Mouse (Mus musculus): Measurements from ENCODE around the gene Bnc2. TPM values are rescaled to one million over a fixed set of nuclear protein-coding genes. Genes with fewer than 3 reads are reported as not detected.

Gene Bnc2
- polyA plus RNA-seq, 1 experiment: not detected

- Histone ChIP-seq H3K4me1 (ENCODE audit: control insufficient read depth, insufficient read depth, low read length) (no peaks in the 10 kb centered on the region), H3K27ac (ENCODE audit: control insufficient read depth, insufficient read depth, low read depth, low read length, poor library complexity) (no peak overlapping the region), H3K4me3 (replicated peaks; ENCODE audit: control insufficient read depth, low read depth, low read length) (no peak overlapping the region)
- TF ChIP-seq POLR2A (IDR thresholded peaks at IDR 0.05; ENCODE audit: borderline replicate concordance, control insufficient read depth, low read depth, low read length): no peak
- no peak for TF ChIP-seq CTCF (IDR thresholded peaks at IDR 0.05; ENCODE audit: control insufficient read depth, insufficient read depth, low read length)
- WGBS: 5% methylated on average over 2 of the region's 2 CpGs
These were observed 202.4 kb downstream of the Bnc2 start for GRCm38 (mm10) chr4:84472643-84473042.

- no peak overlapping the region for H3K4me3 ChIP-seq (replicated peaks; ENCODE audit: control insufficient read depth, low read depth, low read length)
- 80% methylated on average over 6 of the region's 6 CpGs for WGBS
- no peak for TF ChIP-seq CTCF (IDR thresholded peaks at IDR 0.05; ENCODE audit: control insufficient read depth, insufficient read depth, low read length)
- no peak for TF ChIP-seq POLR2A (IDR thresholded peaks at IDR 0.05; ENCODE audit: borderline replicate concordance, control insufficient read depth, low read depth, low read length)
- H3K27ac ChIP-seq (ENCODE audit: control insufficient read depth, insufficient read depth, low read depth, low read length, poor library complexity): no peak overlapping the region
- H3K4me1 ChIP-seq (ENCODE audit: control insufficient read depth, insufficient read depth, low read length): no peaks in the 10 kb centered on the region
These were observed 204.8 kb downstream of the Bnc2 start for GRCm38 (mm10) chr4:84470106-84470885.

- no peaks in the 10 kb centered on the region for H3K4me1 ChIP-seq (ENCODE audit: control insufficient read depth, insufficient read depth, low read length)
- no peak overlapping the region for H3K4me3 ChIP-seq (replicated peaks; ENCODE audit: control insufficient read depth, low read depth, low read length)
- WGBS: 78% methylated on average over 4 of the region's 4 CpGs
- no peak overlapping the region for H3K27ac ChIP-seq (ENCODE audit: control insufficient read depth, insufficient read depth, low read depth, low read length, poor library complexity)
- TF ChIP-seq CTCF (IDR thresholded peaks at IDR 0.05; ENCODE audit: control insufficient read depth, insufficient read depth, low read length) (no peak), POLR2A (IDR thresholded peaks at IDR 0.05; ENCODE audit: borderline replicate concordance, control insufficient read depth, low read depth, low read length) (no peak)
These were observed 205.7 kb downstream of the Bnc2 start for GRCm38 (mm10) chr4:84469400-84469799.

- Histone ChIP-seq H3K4me1 (ENCODE audit: control insufficient read depth, insufficient read depth, low read length) (no peaks in the 10 kb centered on the region), H3K4me3 (replicated peaks; ENCODE audit: control insufficient read depth, low read depth, low read length) (no peak overlapping the region), H3K27ac (ENCODE audit: control insufficient read depth, insufficient read depth, low read depth, low read length, poor library complexity) (no peak overlapping the region)
- 80% methylated on average over 3 of the region's 3 CpGs for WGBS
- TF ChIP-seq POLR2A (IDR thresholded peaks at IDR 0.05; ENCODE audit: borderline replicate concordance, control insufficient read depth, low read depth, low read length) (no peak), CTCF (IDR thresholded peaks at IDR 0.05; ENCODE audit: control insufficient read depth, insufficient read depth, low read length) (no peak)
These were observed 207.4 kb downstream of the Bnc2 start for GRCm38 (mm10) chr4:84467722-84468121.

- TF ChIP-seq CTCF (IDR thresholded peaks at IDR 0.05; ENCODE audit: control insufficient read depth, insufficient read depth, low read length) (no peak), POLR2A (IDR thresholded peaks at IDR 0.05; ENCODE audit: borderline replicate concordance, control insufficient read depth, low read depth, low read length) (no peak)
- H3K4me1 ChIP-seq (ENCODE audit: control insufficient read depth, insufficient read depth, low read length): no peaks in the 10 kb centered on the region
- no peak overlapping the region for H3K27ac ChIP-seq (ENCODE audit: control insufficient read depth, insufficient read depth, low read depth, low read length, poor library complexity)
- no peak overlapping the region for H3K4me3 ChIP-seq (replicated peaks; ENCODE audit: control insufficient read depth, low read depth, low read length)
- 85% methylated on average over 3 of the region's 3 CpGs for WGBS
These were observed 216.9 kb downstream of the Bnc2 start for GRCm38 (mm10) chr4:84458218-84458560.

GRCm38 (mm10) chr4:84457512-84458217 lies 217.4 kb downstream of the Bnc2 start:
- TF ChIP-seq POLR2A (IDR thresholded peaks at IDR 0.05; ENCODE audit: borderline replicate concordance, control insufficient read depth, low read depth, low read length) (no peak), CTCF (IDR thresholded peaks at IDR 0.05; ENCODE audit: control insufficient read depth, insufficient read depth, low read length) (no peak)
- Histone ChIP-seq H3K27ac (ENCODE audit: control insufficient read depth, insufficient read depth, low read depth, low read length, poor library complexity) (no peak overlapping the region), H3K4me3 (replicated peaks; ENCODE audit: control insufficient read depth, low read depth, low read length) (no peak overlapping the region), H3K4me1 (ENCODE audit: control insufficient read depth, insufficient read depth, low read length) (no peaks in the 10 kb centered on the region)
- WGBS: 78% methylated on average over 10 of the region's 10 CpGs

GRCm38 (mm10) chr4:84456853-84457249 lies 218.2 kb downstream of the Bnc2 start:
- no peaks in the 10 kb centered on the region for H3K4me1 ChIP-seq (ENCODE audit: control insufficient read depth, insufficient read depth, low read length)
- WGBS: 71% methylated on average over 5 of the region's 5 CpGs
- no peak overlapping the region for H3K27ac ChIP-seq (ENCODE audit: control insufficient read depth, insufficient read depth, low read depth, low read length, poor library complexity)
- H3K4me3 ChIP-seq (replicated peaks; ENCODE audit: control insufficient read depth, low read depth, low read length): no peak overlapping the region
- no peak for TF ChIP-seq POLR2A (IDR thresholded peaks at IDR 0.05; ENCODE audit: borderline replicate concordance, control insufficient read depth, low read depth, low read length)
- no peak for TF ChIP-seq CTCF (IDR thresholded peaks at IDR 0.05; ENCODE audit: control insufficient read depth, insufficient read depth, low read length)

- WGBS: 87% methylated on average over 16 of the region's 16 CpGs
- no peaks in the 10 kb centered on the region for H3K4me1 ChIP-seq (ENCODE audit: control insufficient read depth, insufficient read depth, low read length)
- H3K4me3 ChIP-seq (replicated peaks; ENCODE audit: control insufficient read depth, low read depth, low read length): no peak overlapping the region
- TF ChIP-seq POLR2A (IDR thresholded peaks at IDR 0.05; ENCODE audit: borderline replicate concordance, control insufficient read depth, low read depth, low read length) (no peak), CTCF (IDR thresholded peaks at IDR 0.05; ENCODE audit: control insufficient read depth, insufficient read depth, low read length) (no peak)
- no peak overlapping the region for H3K27ac ChIP-seq (ENCODE audit: control insufficient read depth, insufficient read depth, low read depth, low read length, poor library complexity)
These were observed 218.8 kb downstream of the Bnc2 start for GRCm38 (mm10) chr4:84456198-84456852.
